Mouse (Mus musculus) midbrain, postnatal 0 days (tissue): ENCODE measurements at regions not wholly inside any gene's neighbourhood (a gene's known extent, or its start where the extent isn't known, plus 50 kb on each side); places are given as distances from the start of the nearest gene placed in this dataset.

Experiments
- ATAC-seq: fragments of 200-750 bp; cut with Nextera tagmentation; 2 replicates; pipeline ENCODE4 v1.8.0; 2017; ENCODE audit warnings: moderate number of reproducible peaks, mild to moderate bottlenecking, moderate TSS enrichment, moderate library complexity; ENCODE audit not compliant: low FRiP score
- DNase-seq: peaks from one replicate; pipeline ENCODE4 v3.0.0-alpha.2; 2015; ENCODE audit warnings: low spot score
- H3K27ac ChIP-seq: fragments of 300-500 bp; sonication (generic); 2 replicates; pipeline ENCODE4 v1.5.1; 2014; ENCODE audit warnings: low read depth, mild to moderate bottlenecking, low read length, mixed read lengths
- H3K27me3 ChIP-seq: fragments of 300-500 bp; sonication (generic); 2 replicates; pipeline ENCODE4 v1.6.1; 2014; ENCODE audit warnings: low read length, control low read depth, mixed read lengths; ENCODE audit not compliant: insufficient read depth
- H3K36me3 ChIP-seq: fragments of 300-500 bp; sonication (generic); 2 replicates; pipeline ENCODE4 v1.6.1; 2014; ENCODE audit warnings: low read length, control low read depth, mixed read lengths; ENCODE audit not compliant: insufficient read depth
- H3K4me1 ChIP-seq: fragments of 300-500 bp; sonication (generic); 2 replicates; pipeline ENCODE4 v1.6.1; 2014; ENCODE audit warnings: mild to moderate bottlenecking, control low read depth, antibody characterized with exemption, low read length, mixed read lengths; ENCODE audit not compliant: insufficient read depth
- H3K4me2 ChIP-seq: fragments of 300-500 bp; sonication (generic); 2 replicates; pipeline ENCODE4 v1.6.1; 2014; ENCODE audit warnings: low read depth, mild to moderate bottlenecking, low read length, mixed read lengths; ENCODE audit not compliant: poor library complexity, severe bottlenecking
- H3K4me3 ChIP-seq: fragments of 300-500 bp; sonication (generic); 2 replicates; pipeline ENCODE4 v1.5.1; 2014; ENCODE audit warnings: low read depth, mild to moderate bottlenecking, low read length, moderate library complexity
- H3K9ac ChIP-seq: fragments of 300-500 bp; sonication (generic); replicated peaks from 2 replicates; pipeline ENCODE4 v1.6.1; 2014; ENCODE audit warnings: mild to moderate bottlenecking, low read length, moderate library complexity, mixed read lengths; ENCODE audit not compliant: poor library complexity, severe bottlenecking
- H3K9me3 ChIP-seq: fragments of 300-500 bp; sonication (generic); 2 replicates; pipeline ENCODE4 v1.6.1; 2016; ENCODE audit warnings: low read length, control low read depth
- CTCF ChIP-seq: IDR thresholded peaks from 2 replicates; pipeline ENCODE4 v1.5.1; 2016; ENCODE audit warnings: antibody characterized with exemption, mild to moderate bottlenecking
- WGBS: fragments of 180-500 bp; shearing (Covaris S2); extraction: QIAGEN DNeasy Blood & Tissue Kit; methylation state at CpG from one replicate; pipeline ENCODE4 v1.1.7; 2014; 5-methylcytosine and 5-hydroxymethylcytosine counted together

GRCm38 (mm10) chr10:111111020-111111419 lies 53.5 kb upstream of the Osbpl8 start:
- DNase-seq (no peak), ATAC-seq (no peak)
- Histone ChIP-seq H3K4me2 (no peak overlapping the region), H3K9me3 (no peaks in the 10 kb centered on the region), H3K9ac (no peak overlapping the region), H3K4me3 (no peak overlapping the region), H3K36me3 (no peaks in the 10 kb centered on the region), H3K27ac (no peak overlapping the region), H3K4me1 (no peaks in the 10 kb centered on the region), H3K27me3 (no peaks in the 10 kb centered on the region)
- WGBS: 67% methylated on average over 10 of the region's 10 CpGs
- no peak for TF ChIP-seq CTCF

GRCm38 (mm10) chr10:111108658-111109633 lies 55.6 kb upstream of the Osbpl8 start:
- H3K9ac ChIP-seq: no peak overlapping the region

GRCm38 (mm10) chr10:111107852-111108251 lies 56.7 kb upstream of the Osbpl8 start:
- no peak for DNase-seq
- H3K4me2 ChIP-seq: no peak overlapping the region
- H3K4me3 ChIP-seq: no peak overlapping the region
- TF ChIP-seq CTCF: no peak
- whole genome bisulfite sequencing: 84% methylated on average over 5 of the region's 5 CpGs
- H3K27ac ChIP-seq: no peak overlapping the region
- no peaks in the 10 kb centered on the region for H3K36me3 ChIP-seq
- no peaks in the 10 kb centered on the region for H3K4me1 ChIP-seq
- no peaks in the 10 kb centered on the region for H3K27me3 ChIP-seq
- no peak for ATAC-seq
- H3K9ac ChIP-seq: no peak overlapping the region
- H3K9me3 ChIP-seq: no peaks in the 10 kb centered on the region

More at GRCm38 (mm10) chr10:111108658-111109633, 55.6 kb upstream of the Osbpl8 start:
- no peaks in the 10 kb centered on the region for H3K4me1 ChIP-seq
- TF ChIP-seq CTCF: peak; percentile 87
- WGBS: 45% methylated on average over 24 of the region's 24 CpGs
- H3K27me3 ChIP-seq: no peaks in the 10 kb centered on the region
- DNase-seq (peak; percentile 87), ATAC-seq (peak; percentile 56; the same call in 1 of the 2 replicates)
- H3K27ac ChIP-seq: no peak overlapping the region
- H3K9me3 ChIP-seq: no peaks in the 10 kb centered on the region
- peak overlapping the region; percentile 35 for H3K4me3 ChIP-seq
- peak overlapping the region; percentile 44 for H3K4me2 ChIP-seq
- H3K36me3 ChIP-seq: no peaks in the 10 kb centered on the region

- no peaks in the 10 kb centered on the region for H3K27me3 ChIP-seq
- WGBS: 71% methylated on average over 7 of the region's 7 CpGs
- no peak overlapping the region for H3K27ac ChIP-seq
- H3K4me1 ChIP-seq: no peaks in the 10 kb centered on the region
- no peak for ATAC-seq
- no peaks in the 10 kb centered on the region for H3K9me3 ChIP-seq
- H3K4me2 ChIP-seq: no peak overlapping the region
- H3K9ac ChIP-seq: no peak overlapping the region
- peak; percentile 51 for DNase-seq
- no peak overlapping the region for H3K4me3 ChIP-seq
- peak; percentile 71 for TF ChIP-seq CTCF
- H3K36me3 ChIP-seq: no peaks in the 10 kb centered on the region
Observed at GRCm38 (mm10) chr10:111107387-111107786, 57.2 kb upstream of the Osbpl8 start.

GRCm38 (mm10) chr10:111106411-111106810 lies 58.1 kb upstream of the Osbpl8 start:
- no peak overlapping the region for H3K27ac ChIP-seq
- DNase-seq (no peak), ATAC-seq (no peak)
- H3K36me3 ChIP-seq: no peaks in the 10 kb centered on the region
- 80% methylated on average over 5 of the region's 5 CpGs for WGBS
- H3K9ac ChIP-seq: no peak overlapping the region
- H3K27me3 ChIP-seq: no peaks in the 10 kb centered on the region
- TF ChIP-seq CTCF: no peak
- no peak overlapping the region for H3K4me3 ChIP-seq
- H3K9me3 ChIP-seq: no peaks in the 10 kb centered on the region
- no peaks in the 10 kb centered on the region for H3K4me1 ChIP-seq
- H3K4me2 ChIP-seq: no peak overlapping the region

- 93% methylated on average over 5 of the region's 5 CpGs for WGBS
- no peak for DNase-seq
- Histone ChIP-seq H3K27ac (no peak overlapping the region), H3K9me3 (no peaks in the 10 kb centered on the region), H3K9ac (no peak overlapping the region), H3K27me3 (no peaks in the 10 kb centered on the region), H3K4me2 (no peak overlapping the region), H3K4me3 (no peak overlapping the region), H3K36me3 (no peaks in the 10 kb centered on the region), H3K4me1 (no peaks in the 10 kb centered on the region)
- TF ChIP-seq CTCF: no peak
- ATAC-seq: no peak
Observed at GRCm38 (mm10) chr10:111105662-111106061, 58.9 kb upstream of the Osbpl8 start.
